ENCODE assay signal across 11 mouse cellular contexts in the genomic region with DNA sequence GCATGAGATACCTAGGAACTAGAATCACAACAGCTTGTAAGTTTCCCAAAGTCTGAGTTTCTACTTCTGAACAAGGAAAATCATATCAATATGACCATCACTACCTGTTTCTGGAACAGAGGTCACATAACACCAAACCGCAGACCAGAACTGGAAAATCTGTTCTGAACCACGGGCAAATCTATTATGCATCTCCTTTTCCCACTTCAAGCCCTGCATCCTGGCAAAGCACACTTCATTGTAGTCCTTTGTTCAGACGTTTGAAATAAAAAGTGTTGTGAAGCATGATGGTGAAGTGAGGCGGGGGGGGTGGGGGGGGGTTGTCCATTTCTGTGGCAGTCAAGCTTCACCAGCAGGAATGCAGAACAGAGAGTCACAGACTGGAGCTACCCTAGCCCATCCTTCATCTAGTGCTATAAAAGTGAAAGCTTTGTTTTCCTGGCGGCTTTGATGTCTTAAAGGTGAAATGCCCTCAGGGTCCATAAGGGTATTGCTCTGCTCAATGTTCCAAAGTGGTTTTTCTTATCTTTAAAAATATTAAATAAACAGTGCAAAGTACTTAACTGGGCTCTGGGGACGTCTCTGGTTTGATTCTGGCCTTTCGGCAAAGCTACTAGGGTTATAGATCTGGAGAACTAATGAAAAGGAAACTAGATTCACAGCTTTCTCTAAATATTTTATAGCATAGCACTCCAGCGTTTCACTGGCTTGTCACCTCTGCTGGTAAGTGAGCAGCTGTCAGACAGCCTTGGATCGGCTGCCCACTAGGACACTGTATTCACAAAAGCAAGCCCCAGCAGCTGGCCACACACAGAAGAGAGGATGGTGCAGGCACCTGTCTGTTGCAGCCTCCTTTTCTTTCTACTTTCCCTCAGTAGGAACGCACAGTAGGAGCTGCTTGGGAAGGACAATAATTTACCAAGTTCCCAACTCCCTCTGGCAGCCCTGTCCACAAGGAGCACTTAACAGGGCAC.
DNase-seq lines count a peak whose midpoint lies in the region; ATAC-seq and TF ChIP-seq lines count a peak whose summit lies in the region.
"Had no signal": no experiment of that assay in that cellular context is flagged by ENCODE, and none has a peak within 500 bp of the region (broad histone marks: within the 10 kb centered on the region; RNA-seq: fewer than 3 reads in every experiment).

No protein-coding gene starts in this region.

- no peaks in the 10 kb centered on the region for H3K27me3 ChIP-seq in forebrain, embryonic 12.5 days
- no peaks in the 10 kb centered on the region for H3K27me3 ChIP-seq in forebrain, postnatal 0 days (ENCODE audit: insufficient read depth, low read length)
- no peaks in the 10 kb centered on the region for H3K27me3 ChIP-seq in intestine, embryonic 14.5 days (replicated peaks; ENCODE audit: control insufficient read depth, insufficient read depth, low read length)

- no peak overlapping the region for H3K27ac ChIP-seq in forebrain, embryonic 12.5 days
- H3K27ac ChIP-seq in forebrain, postnatal 0 days (ENCODE audit: low read depth, low read length): no peak overlapping the region
- no peak overlapping the region for H3K27ac ChIP-seq in intestine, embryonic 14.5 days (ENCODE audit: low read depth)
- no peak overlapping the region for H3K27ac ChIP-seq in gastrocnemius, adult 2 months
- H3K27ac ChIP-seq: left cerebral cortex, adult 2 months had no signal

- ATAC-seq in forebrain, embryonic 12.5 days (ENCODE audit: low FRiP score): peak; percentile 46; the same call in 1 of the 2 replicates
- no peak for ATAC-seq in forebrain, postnatal 0 days
- 0 out of 2 replicates have a peak, but pooled peaks have one; percentile 55 for ATAC-seq in intestine, embryonic 14.5 days (replicated peaks; ENCODE audit: low FRiP score, low TSS enrichment, low read depth)

- no peak overlapping the region for H3K4me3 ChIP-seq in forebrain, embryonic 12.5 days (replicated peaks)
- H3K4me3 ChIP-seq in forebrain, postnatal 0 days (ENCODE audit: low read depth, low read length): no peak overlapping the region
- no peak overlapping the region for H3K4me3 ChIP-seq in intestine, embryonic 14.5 days (ENCODE audit: low read depth, low read length)
- no peak overlapping the region for H3K4me3 ChIP-seq in gastrocnemius, adult 2 months
- H3K4me3 ChIP-seq: left cerebral cortex, adult 2 months had no signal

- TF ChIP-seq CTCF in forebrain, postnatal 0 days (IDR thresholded peaks at IDR 0.05; ENCODE audit: low read depth): no peak
- TF ChIP-seq CTCF in gastrocnemius, adult 2 months (IDR thresholded peaks at IDR 0.05): no peak

- peaks cover 10% of the 10 kb centered on the region for H3K4me1 ChIP-seq in forebrain, embryonic 12.5 days
- no peaks in the 10 kb centered on the region for H3K4me1 ChIP-seq in forebrain, postnatal 0 days (ENCODE audit: insufficient read depth)
- peaks cover 8% of the 10 kb centered on the region; the same call in 1 of the 2 replicates for H3K4me1 ChIP-seq in intestine, embryonic 14.5 days (replicated peaks; ENCODE audit: control insufficient read depth, insufficient read depth, low read length)

- H3K9me3 ChIP-seq in forebrain, embryonic 12.5 days: no peaks in the 10 kb centered on the region
- no peaks in the 10 kb centered on the region for H3K9me3 ChIP-seq in forebrain, postnatal 0 days (ENCODE audit: low read length)
- no peaks in the 10 kb centered on the region for H3K9me3 ChIP-seq in intestine, embryonic 14.5 days (ENCODE audit: control insufficient read depth, low read length)

- no peak overlapping the region for H3K4me2 ChIP-seq in forebrain, embryonic 12.5 days
- no peak overlapping the region for H3K4me2 ChIP-seq in forebrain, postnatal 0 days (ENCODE audit: low read depth)
- H3K4me2 ChIP-seq in intestine, embryonic 14.5 days (ENCODE audit: low read length): no peak overlapping the region; the same call in 1 of the 2 replicates

- no peak overlapping the region for H3K9ac ChIP-seq in forebrain, embryonic 12.5 days
- H3K9ac ChIP-seq in forebrain, postnatal 0 days: no peak overlapping the region
- H3K9ac ChIP-seq in intestine, embryonic 14.5 days (ENCODE audit: low read length): no peak overlapping the region

- DNase-seq in forebrain, postnatal 0 days: no peak
- peak; percentile 24 for DNase-seq in embryo, embryonic 11 days
- no peak for DNase-seq in intestine, embryonic 14.5 days (ENCODE audit: low spot score)
- DNase-seq in neural tube, embryonic 10.5 days (ENCODE audit: extremely low spot score, low spot score): peak; percentile 14
- no peak for DNase-seq in left cerebral cortex, postnatal 25 days (ENCODE audit: low spot score in 2 of 2)
- no peak for DNase-seq in gastrocnemius, adult 2 months
- DNase-seq in gastrocnemius, postnatal 36 days: no peak
- DNase-seq: heart, postnatal 4 days; lung, postnatal 14 days had no signal

- H3K36me3 ChIP-seq in forebrain, embryonic 12.5 days (replicated peaks): no peaks in the 10 kb centered on the region
- no peaks in the 10 kb centered on the region for H3K36me3 ChIP-seq in forebrain, postnatal 0 days (ENCODE audit: insufficient read depth)
- no peaks in the 10 kb centered on the region for H3K36me3 ChIP-seq in intestine, embryonic 14.5 days (ENCODE audit: control insufficient read depth, insufficient read depth, low read length)

- intact Hi-C loops in left cerebral cortex, postnatal 25 days (cut with DNase I): no loop called here
- intact Hi-C loops in gastrocnemius, adult 2 months (cut with DNase I): no loop called here
- intact Hi-C loops in gastrocnemius, postnatal 36 days (cut with DNase I): no loop called here

- 38% methylated on average over 10 of the region's 10 CpGs for WGBS in forebrain, embryonic 12.5 days
- WGBS in forebrain, postnatal 0 days: 35% methylated on average over 10 of the region's 10 CpGs
- 20% methylated on average over 10 of the region's 10 CpGs for WGBS in intestine, embryonic 14.5 days

Comparison
In these comparisons a context has a peak if more than half of its experiments do, and no peak if none do; other contexts are left out.
1. DNase-seq: peak in embryo, embryonic 11 days (single experiment) and neural tube, embryonic 10.5 days (single experiment); none in forebrain, postnatal 0 days (single experiment), intestine, embryonic 14.5 days (single experiment), left cerebral cortex, postnatal 25 days (0 of 2), gastrocnemius, adult 2 months (single experiment) and gastrocnemius, postnatal 36 days (0 of 2).